Comparison of ENCODE assay signal across 8 mouse cellular contexts in the genomic region with DNA sequence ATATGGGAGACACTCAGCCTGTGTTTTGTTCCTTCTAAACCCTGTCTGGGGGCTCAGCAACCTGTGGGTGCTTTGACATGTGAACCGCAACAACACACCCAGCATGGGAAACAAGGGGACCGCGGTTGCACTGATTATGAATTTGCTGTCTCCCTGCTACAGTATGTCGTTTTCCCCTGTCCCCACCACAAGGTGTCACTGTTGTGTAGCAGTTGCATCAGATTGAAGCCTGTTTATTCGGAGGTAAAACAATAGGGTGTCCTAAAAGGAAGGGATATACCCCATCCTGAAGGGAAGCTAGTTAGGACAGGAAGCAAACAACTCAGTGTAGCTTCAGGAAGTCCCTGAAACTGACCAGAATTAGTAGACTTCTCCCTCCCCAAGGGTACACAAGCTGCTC. TPM values are rescaled to one million over a fixed set of nuclear protein-coding genes. Genes with fewer than 3 reads are reported as not detected.
DNase-seq lines count a peak whose midpoint lies in the region; ATAC-seq lines count a peak whose summit lies in the region.

No protein-coding gene starts in this region.

- H3K27me3 ChIP-seq in hindbrain, embryonic 15.5 days: no peaks in the 10 kb centered on the region
- H3K27me3 ChIP-seq in midbrain, embryonic 15.5 days (replicated peaks): no peaks in the 10 kb centered on the region

- H3K9me3 ChIP-seq in hindbrain, embryonic 15.5 days: no peaks in the 10 kb centered on the region
- no peaks in the 10 kb centered on the region for H3K9me3 ChIP-seq in midbrain, embryonic 15.5 days

- 0 out of 2 replicates have a peak, but pooled peaks have one; percentile 52 for ATAC-seq in erythroid progenitor cell, adult 5-6 weeks (replicated peaks; ENCODE audit: low FRiP score, poor library complexity, severe bottlenecking)
- peak; percentile 40; the same call in 1 of the 2 replicates for ATAC-seq in hindbrain, embryonic 15.5 days (ENCODE audit: low FRiP score, low read depth)
- peak; percentile 49; the same call in 1 of the 2 replicates for ATAC-seq in midbrain, embryonic 15.5 days (replicated peaks)

- intact Hi-C loops in left cerebral cortex, postnatal 25 days (cut with DNase I): loop anchor here (1.0 to 5.0 kb wide), 3 partner anchors 126 to 232 kb away; no protein-coding TSS in a partner anchor

- H3K4me1 ChIP-seq in hindbrain, embryonic 15.5 days (replicated peaks): peaks cover 4% of the 10 kb centered on the region
- H3K4me1 ChIP-seq in midbrain, embryonic 15.5 days: peaks cover 6% of the 10 kb centered on the region

- H3K4me2 ChIP-seq in hindbrain, embryonic 15.5 days: no peak overlapping the region
- H3K4me2 ChIP-seq in midbrain, embryonic 15.5 days: no peak overlapping the region

- H3K4me3 ChIP-seq in hindbrain, embryonic 15.5 days: no peak overlapping the region
- no peak overlapping the region for H3K4me3 ChIP-seq in midbrain, embryonic 15.5 days

- WGBS in hindbrain, embryonic 15.5 days: 20% methylated on average over 5 of the region's 5 CpGs
- WGBS in midbrain, embryonic 15.5 days: 19% methylated on average over 5 of the region's 5 CpGs

- H3K36me3 ChIP-seq in hindbrain, embryonic 15.5 days: no peaks in the 10 kb centered on the region
- peaks cover 6% of the 10 kb centered on the region; the same call in 1 of the 2 replicates for H3K36me3 ChIP-seq in midbrain, embryonic 15.5 days (replicated peaks)

- H3K9ac ChIP-seq in hindbrain, embryonic 15.5 days: no peak overlapping the region
- no peak overlapping the region for H3K9ac ChIP-seq in midbrain, embryonic 15.5 days

- DNase-seq in right cerebral cortex, adult 18-20 months: peak; percentile 78
- no peak for DNase-seq in right cerebral cortex, postnatal 36 days (ENCODE audit: low spot score in 2 of 2)
- peak; percentile 88 for DNase-seq in brain, adult 2 months (ENCODE audit: low read depth, low spot score)
- peak; percentile 67 to 85 for DNase-seq in left cerebral cortex, postnatal 25 days (ENCODE audit: low spot score in 2 of 2)
- DNase-seq in testis, postnatal 10 days (ENCODE audit: low spot score): peak; percentile 75

- no peak overlapping the region for H3K27ac ChIP-seq in hindbrain, embryonic 15.5 days (replicated peaks)
- H3K27ac ChIP-seq in midbrain, embryonic 15.5 days: no peak overlapping the region

RNA-seq across cellular contexts. Expression of a gene that starts 16.0 kb away (rescaled TPM):
- total RNA-seq in erythroid progenitor cell, adult 5-6 weeks (2015; ENCODE audit: low replicate concordance): not detected in 2 replicates
- total RNA-seq in erythroid progenitor cell, adult 5-6 weeks (2017; ENCODE audit: low replicate concordance): not detected in 2 replicates
- 70.3 and 71.8 TPM in 2 replicates for polyA plus RNA-seq in hindbrain, embryonic 15.5 days (2015; fragmentation: Nextera tagmentation; extraction: Ambion mirVana)
- 100 to 1,000 TPM; 670 to 812 TPM for total RNA-seq in left cerebral cortex, postnatal 25 days (2021)
- polyA plus RNA-seq in midbrain, embryonic 15.5 days (2015; fragmentation: Nextera tagmentation; extraction: Ambion mirVana): 26.2 and 32.5 TPM in 2 replicates

Comparison
In these comparisons a context has a peak if more than half of its experiments do, and no peak if none do; other contexts are left out.
1. DNase-seq: peak in right cerebral cortex, adult 18-20 months (single experiment), brain, adult 2 months (single experiment), left cerebral cortex, postnatal 25 days (2 of 2) and testis, postnatal 10 days (single experiment); none in right cerebral cortex, postnatal 36 days (0 of 2).
2. RNA of a gene that starts 16.0 kb away (total RNA-seq): 670 to 812 TPM in left cerebral cortex, postnatal 25 days; not detected in erythroid progenitor cell, adult 5-6 weeks; every median in the first group is over 100 times any median in the second.
3. Peak in every context shown above with its lines, with median percentiles within 50 percentile points of each other: ATAC-seq.